Mouse (Mus musculus) thymus, postnatal 14 days (tissue): ENCODE results near the gene Rin3.
A peak's percentile ranks its signal among the peaks of the same experiment; 100 is the strongest.

Experiments
- DNase-seq: peaks from one replicate; pipeline ENCODE4 v3.0.0; 2021

The Rin3 gene

DNA sequence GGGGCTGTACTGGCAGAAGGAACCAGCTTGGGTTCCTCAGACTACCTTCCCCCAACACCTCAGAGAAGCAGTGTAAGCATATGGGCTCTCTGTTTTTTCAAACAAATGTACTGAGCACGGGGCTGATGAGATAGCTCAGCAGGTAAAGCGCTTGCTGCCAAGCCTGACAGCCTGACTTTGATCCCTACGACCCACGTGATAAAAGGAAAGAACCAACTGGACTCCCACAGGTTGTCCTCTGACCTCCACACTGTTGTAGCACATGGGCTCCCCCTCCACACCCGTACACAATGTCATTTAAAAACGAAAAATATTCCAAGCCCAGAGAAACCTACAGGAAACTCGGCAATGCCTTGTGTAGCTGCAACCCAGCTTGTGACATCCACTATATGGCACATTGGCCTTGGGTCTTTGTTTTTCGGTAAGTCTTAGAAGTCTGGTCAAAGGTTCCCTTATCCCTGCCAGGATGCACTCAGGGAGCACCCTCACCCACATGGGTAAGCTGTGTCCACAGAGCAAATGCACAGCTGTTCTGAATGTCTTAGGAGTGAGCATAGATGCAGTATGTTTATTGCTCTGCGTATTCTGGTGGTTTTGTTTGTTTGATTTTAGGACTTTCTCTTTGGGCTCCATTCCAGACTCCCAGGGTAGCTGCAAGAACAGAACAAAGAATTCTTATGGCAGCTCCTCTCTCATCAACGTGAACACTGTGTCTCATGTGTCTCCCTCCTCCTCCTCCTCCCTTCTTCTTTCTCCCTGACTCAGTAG, 22.4 kb downstream of the Rin3 start:
- no peak for DNase-seq

DNA sequence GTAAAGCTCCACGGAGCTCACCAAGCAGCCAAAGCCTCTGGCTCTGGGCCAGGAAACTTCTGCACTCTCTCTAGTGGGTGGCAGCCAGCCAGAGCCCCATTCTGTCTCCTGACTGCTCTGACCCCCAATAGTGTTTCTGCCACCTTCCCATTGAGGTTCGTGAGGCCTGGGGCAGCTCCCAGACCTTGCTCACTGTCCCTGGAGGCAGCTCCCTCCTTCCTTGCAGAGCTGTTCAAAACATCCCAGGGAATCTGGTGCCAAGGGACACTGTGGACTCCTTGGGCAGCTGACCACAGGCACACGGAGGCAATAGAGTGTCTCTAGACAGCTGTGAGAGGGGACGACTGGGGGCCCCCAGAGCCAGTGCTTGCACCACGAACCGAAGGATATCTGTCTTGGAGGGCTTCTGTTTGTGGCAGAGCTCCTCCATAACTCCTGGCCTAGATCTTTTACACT, 25.2 kb downstream of the Rin3 start:
- peak; percentile 49 for DNase-seq

DNA sequence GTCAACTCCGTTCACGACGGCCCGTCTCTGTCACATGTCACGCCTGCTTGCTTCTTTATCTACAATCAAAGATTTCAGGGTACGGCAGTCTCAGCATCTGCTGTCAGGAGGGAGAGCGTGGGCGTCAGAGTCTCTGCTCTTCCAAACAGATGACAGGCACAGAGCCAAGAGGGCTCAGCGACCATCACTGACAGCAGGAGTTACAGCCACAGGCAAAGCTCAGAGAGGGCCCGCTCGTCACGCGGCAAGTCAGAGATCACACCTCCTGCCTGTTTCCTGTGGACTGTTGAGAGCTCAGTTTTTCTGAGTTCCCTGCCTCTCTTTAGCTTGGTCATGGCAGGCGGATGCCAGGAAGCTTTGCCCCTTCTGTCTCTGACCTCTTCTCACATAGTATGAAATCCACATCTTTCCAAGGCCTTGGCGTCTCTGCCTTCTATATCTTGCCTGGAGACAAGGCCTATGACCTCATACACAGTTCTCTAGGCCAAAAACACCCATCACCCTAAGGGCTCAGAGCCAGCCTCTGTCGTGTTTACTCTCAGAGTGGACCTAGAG, 25.7 kb downstream of the Rin3 start:
- DNase-seq, result peak; percentile 80

DNA sequence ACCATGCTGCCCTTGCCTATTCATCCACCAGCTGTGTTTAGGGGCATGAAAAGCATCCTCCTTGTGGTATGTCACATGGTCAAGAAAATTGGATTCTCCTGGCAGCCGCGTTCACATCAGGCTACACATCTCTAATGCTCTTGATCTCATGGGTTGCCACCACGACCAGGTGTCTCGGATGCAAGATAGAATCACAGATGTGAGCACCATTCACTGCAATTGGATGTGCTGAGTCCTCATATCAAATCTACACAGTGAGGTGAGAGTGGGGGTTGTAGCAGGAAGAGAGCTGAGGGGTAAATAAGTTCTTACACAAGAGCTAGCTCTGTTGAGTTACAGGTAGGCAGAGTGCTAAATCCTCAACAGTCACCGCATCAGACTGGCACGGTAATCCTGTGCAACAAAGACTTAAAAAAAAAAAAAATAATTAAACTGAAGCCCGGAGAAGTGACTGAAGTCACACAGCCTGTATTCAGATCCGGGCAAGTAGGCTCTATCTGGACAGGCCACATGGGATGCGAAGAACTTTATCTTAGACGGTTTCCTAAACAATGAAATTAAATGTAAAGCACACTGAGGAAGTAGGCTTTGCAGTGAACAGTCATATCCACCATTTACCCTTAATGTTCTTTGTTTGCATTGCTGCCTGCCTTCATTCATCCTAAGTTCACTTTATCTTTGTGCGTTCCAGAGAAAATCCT, 26.4 kb downstream of the Rin3 start:
- peak; percentile 53 for DNase-seq

DNA sequence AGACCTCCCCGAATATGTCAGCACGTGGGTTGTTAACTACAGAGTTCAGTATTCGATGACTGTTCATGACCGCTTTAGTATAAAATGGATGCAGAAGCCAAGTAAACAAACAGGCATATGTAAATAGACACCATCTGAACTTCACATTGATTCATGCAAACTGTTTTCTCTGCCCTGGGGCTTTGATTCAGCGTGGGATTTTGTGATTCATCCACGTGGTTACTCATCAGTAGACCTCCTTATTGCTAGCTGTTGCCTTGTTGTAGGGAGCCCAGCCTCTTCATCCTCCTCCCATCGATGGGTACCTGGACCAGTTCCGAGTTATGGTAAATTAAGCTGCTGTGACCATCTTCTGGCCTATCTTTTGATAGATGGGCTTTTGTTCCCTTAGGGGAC, 26.9 kb downstream of the Rin3 start:
- no peak for DNase-seq

DNA sequence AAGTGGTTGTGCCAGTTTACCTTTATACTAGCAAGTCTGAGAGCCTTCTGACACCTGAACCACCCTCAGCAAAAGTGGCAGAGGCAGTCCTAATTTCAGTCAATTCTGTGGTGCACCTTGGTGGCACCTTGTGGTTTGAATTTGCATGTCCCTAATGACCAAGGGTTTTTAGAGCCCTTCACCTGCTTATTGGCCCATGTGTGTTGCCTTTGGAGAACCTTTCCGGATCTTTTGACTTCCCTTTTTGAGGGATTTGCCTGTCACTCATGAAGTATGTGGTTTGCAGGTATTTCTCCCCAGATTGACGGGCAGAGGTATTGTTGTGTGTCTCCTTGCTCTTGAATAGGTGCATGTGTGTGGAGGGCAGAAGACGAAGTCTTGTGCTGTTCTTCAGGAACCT, 27.4 kb downstream of the Rin3 start:
- DNase-seq, result no peak

DNA sequence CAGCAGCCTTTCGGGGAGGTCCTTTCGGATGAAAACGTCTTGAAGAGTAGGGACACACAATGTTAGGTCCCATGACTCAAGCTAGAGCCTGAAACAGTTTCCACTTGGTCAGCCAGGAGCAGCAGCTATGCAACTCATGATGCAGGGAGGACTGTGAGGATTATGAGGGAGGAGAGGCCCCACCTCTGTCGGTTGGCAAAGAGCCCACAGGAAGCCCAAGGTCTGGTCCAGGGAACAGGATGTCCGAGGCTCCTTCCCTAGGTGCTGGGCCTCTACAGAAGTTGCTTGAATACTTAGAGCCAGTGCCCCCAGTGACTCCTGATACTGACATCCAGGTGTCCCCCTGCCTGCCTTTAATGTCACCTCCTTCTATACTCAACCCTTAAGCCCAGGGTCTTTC, 28.6 kb downstream of the Rin3 start:
- no peak for DNase-seq

DNA sequence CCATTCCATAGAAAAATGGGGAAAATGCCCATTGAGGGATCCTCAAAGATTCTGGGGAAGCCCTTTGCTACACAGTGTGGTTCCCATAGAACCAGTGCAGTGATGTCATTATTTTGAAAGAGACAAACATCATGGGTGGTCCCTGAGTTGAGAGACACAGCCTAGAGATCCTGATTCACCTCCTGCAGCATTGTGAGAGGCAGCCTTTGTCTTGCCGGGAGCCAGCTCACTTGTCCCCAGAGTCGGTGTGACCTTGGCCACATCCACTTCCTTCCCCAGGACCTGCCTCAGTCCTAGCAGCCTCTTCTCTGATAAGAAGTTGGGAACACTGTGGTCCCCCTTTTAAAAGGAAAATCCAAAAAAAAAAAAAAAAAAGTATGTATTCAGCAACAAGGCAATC, 36.3 kb downstream of the Rin3 start:
- no peak for DNase-seq

DNA sequence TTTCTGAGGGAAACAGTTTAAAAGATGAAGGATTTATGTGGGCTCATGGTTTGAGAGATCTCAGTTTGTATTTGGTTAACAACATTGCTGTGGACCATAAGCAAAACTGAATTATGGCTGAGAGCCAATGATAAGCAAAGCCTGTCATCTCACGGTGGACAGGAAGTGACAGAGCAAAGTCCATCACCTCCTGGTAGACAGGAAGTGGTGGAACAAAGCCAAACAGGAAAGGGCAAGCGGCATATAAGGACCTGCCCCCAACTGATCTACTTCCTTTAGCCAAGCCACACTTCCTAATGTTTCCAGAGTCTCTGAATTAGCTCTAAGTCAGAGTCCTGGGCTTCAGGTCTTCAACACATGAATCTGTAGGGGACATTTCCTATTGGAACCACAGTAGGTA, 37.1 kb downstream of the Rin3 start:
- no peak for DNase-seq

DNA sequence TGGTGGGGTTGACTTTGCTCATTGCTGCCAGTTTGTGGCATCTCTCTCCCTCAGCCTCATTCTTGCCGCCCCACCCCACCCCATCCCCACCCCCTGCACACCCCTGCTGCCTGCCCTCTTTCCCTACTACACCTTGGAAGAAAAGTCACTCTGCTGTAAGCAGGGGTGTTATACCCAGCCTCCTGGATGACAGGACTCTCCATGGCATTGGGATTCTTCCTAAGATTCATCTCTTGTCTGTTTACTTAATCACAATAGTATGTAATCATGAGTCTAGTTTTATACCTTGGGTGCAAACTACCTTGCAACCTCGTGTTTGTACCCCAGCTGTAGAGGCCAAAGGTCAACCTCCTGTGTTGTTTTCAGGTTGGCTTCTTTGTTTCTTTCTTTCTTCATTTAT, 37.5 kb downstream of the Rin3 start:
- DNase-seq, result no peak

DNA sequence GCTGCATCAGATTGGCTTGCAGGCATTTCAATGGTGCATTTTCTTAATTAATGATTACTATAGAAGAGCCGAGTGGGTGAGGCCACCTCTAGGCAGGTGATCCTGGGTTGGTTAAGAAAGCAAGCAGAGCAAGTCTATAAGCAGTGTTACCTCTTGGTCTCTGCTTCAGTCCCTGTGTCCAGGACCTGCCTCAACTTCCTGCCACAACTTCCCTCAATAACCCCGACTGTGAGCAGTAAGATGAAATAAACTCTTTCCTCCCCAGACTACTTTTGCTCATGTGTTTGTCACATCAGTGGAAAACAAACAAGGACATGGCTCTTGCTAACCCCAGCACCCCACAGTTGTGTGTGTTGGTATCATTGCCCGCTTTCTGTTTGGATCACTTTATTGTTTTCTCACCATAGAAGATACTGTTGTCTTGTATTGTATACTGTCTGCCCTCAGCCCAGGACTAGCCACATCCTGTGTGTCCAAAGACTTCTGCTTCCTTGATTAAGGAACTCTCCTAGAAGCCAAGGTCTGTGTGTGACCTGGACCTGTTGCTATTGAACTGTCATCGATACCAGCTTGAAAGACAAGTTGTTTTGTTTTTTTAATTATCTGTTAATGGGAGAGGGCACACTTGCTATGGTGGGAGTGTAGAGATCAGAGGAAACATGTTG, 38.3 kb downstream of the Rin3 start:
- no peak for DNase-seq

DNA sequence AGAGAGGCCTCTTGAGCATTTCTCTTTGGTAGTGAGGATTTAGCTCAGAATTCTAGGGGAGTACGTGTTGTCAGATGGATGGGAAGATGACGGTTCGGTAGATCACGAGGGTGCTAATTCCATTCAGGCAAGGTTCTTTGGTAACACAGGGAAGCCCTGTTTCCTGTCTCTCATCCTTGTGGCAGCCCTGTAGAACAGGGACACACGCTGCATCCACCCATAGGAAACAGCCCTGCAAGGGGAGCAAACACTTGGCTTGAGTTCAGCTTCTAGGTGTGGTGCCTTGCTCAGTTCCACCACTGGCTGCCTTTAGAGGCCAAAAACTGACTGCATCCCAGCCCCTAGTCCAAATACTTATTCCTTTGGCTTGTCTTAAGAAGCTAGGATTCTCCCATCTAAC, 39.0 kb downstream of the Rin3 start:
- no peak for DNase-seq

DNA sequence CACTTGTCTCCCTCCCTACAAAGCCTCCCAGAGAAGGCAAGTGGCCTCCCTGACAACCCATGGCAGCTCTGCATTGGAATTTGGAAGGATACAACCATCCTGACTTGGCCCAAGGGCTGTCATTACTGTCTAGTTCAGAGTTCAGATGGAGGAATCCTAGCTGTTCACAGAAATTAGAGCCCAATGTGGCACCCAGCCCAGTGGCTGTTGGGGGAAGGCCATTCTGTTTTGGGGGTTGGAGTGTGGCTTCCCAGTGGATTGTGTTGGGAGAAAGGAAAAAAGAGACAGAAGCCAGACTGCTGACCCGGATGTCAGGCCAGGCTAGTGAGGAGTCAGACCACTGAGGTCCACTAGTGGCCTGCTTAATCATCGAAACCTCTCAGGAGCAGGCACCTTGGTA, 40.5 kb downstream of the Rin3 start:
- no peak for DNase-seq

DNA sequence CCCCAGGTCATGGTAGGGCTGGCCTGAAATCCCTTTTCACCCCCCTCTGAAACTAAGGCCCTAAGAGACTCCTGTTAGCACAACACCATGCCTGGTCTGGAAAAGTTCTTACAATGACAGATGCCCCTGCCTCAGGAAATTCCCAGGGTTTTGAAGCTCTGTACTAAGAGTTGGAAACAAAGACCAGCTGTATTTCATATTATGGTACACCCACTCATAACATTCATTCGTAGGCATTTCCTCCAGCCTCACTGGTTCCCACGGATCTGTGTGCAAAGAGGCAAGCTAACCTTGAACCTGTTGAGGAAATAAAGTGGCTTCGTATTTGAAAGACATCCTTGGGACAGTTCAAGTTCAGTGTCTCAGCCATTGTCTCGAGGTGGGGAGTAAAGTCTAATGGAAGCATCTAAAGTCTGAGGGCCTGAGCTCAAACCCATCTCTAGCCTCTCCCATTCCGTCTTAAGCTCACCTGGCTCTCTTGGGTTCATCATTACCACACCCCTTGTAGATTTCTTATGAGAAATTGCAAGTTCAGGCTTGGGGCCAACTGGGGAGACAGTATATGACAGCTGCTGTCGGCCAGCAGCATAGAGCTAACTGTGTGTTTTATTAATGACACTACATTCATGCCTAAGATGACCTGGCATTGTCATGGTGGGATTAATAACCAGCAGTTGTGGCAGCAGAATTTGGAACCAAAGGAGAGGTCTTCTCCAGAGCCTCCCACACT, 41.5 kb downstream of the Rin3 start:
- no peak for DNase-seq

DNA sequence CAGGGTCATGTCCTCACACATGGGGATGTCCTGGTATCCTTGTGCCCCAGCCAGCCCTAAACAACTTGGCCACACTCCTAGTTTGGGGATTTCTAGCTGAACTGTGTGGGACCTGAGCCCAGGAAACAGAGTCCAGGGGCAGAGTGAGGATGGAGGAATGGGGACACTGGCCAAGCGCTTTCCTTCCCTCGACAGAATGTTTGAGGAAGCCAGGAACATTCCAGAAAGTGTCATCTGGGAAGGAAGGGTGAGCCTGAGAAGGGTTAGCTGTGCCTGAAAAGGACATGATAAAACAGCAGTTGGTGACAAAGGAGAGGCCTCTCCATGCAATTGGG, 42.0 kb downstream of the Rin3 start:
- DNase-seq, result no peak

DNA sequence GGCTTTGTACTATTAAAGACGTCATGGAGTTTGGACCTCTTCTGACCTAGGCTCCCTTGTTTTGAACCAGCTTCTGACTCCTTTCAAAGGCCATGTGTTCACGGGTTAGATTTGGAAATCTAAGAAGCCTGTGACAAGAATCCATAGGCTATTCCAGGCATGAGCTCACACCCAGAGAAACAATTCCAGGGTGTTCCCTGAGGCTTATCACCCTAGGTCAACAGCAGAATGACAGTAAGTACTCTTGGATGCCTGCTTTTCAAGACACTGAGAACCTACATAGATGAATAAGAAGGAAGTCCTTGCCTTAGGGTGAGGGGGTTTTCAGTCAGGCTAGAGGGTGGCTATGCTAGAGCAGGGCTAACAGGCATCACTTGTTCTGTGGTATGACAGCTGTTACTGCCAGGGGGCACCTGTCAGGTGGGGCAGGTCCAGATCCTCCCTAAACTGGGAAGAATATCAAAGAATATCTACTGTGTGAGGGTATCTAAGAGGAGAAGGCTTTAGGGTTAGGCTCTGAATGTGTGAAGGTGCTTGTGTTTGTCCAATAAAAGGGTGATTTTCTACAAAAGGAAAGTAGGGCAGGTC, 44.0 kb downstream of the Rin3 start:
- no peak for DNase-seq

DNA sequence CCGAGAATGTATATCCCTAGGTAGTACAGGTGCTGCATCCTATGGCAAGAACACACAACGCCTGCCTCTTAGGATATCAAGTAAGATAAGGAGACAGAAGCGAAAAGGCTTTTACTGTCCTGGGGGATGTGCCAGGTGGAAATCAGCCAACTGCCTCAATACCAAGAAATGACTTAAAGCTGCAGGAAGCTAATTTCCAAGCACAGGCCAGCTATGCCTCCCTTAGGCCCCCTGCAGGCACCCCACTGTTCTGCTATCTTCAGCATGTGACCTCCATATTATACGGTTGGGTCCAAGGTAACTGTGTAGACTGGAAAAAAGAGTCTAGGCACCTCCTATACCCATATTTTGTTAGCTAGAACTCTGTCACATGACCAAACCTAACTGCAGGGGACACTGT, 44.7 kb downstream of the Rin3 start:
- peak; percentile 40 for DNase-seq

DNA sequence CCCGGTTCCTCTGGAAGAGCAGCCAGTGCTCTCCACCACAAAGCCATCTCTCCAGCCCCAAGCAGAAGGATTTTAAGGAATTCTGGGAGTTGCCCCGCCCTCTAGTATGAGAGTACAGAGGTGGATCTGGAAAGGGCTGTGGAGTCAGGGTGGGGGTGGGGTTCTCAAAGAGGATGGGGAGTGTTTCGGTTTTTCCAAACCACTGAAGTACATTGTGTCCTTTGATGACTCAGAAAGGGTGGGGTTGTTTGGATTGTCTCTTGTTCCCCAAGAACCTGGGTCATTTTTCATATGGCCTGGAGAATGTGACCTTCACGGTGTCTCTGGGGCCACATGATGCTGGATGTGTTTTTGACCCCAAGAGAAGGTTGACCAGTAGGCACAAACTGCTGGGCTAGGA, 45.2 kb downstream of the Rin3 start:
- DNase-seq, result no peak

DNA sequence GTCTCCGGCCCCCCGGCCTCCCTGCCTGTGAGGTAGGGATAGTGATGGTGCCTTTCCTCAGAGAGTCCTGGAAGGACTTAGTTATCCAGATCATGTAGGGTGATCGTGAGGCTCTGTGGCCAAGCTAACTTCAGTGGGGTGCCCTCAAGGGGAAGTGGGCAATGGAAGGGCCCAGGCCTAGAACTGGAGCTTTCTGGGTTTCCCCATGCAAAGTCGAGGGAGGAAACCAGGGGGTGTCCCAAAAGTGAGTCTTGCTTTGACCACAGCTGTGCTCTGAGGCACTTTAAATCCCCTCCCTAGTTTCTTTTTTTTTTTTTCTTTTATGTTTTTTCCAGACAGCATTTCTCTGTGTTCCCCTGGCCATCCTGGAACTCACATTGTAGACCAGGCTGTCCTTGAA, 47.3 kb downstream of the Rin3 start:
- peak; percentile 35 for DNase-seq

DNA sequence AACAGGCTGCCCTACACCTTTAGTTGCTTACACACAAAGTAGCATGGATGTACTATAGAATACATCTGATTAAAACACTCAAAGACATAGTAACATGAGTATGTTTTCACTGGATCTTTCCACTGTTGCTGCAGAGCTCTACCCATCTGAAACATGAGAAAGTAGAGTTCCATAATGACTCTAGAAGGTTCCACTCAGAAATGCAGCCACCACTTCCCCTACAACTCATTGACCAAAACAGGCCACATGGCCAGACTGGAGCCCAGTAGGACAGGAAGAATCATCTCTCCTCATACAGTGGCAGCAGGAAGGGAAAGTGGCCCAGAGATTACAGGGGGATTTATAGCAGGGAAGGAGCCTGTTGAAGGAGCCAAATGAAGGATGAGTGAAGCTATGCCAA, 47.9 kb downstream of the Rin3 start:
- no peak for DNase-seq

DNA sequence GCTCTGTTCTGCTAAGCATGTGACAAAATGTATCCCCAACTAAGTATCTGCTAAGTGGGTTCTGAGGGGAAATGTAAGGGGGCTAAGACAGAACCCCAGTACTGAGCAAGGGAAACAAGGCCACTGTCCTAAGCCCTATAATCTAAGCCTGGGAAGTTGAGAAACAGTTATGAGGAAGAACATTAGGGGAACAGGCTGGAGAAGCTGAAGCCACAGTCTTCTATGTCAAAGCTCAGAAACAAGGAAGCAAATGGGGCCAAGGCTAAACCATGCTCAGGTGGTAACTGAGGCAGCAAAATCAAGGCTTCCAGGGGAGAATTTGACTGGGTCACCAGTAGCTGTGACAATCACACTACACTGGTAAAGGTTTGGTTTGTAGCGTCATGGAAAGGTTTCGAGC, 50.3 kb downstream of the Rin3 start:
- DNase-seq, result no peak

DNA sequence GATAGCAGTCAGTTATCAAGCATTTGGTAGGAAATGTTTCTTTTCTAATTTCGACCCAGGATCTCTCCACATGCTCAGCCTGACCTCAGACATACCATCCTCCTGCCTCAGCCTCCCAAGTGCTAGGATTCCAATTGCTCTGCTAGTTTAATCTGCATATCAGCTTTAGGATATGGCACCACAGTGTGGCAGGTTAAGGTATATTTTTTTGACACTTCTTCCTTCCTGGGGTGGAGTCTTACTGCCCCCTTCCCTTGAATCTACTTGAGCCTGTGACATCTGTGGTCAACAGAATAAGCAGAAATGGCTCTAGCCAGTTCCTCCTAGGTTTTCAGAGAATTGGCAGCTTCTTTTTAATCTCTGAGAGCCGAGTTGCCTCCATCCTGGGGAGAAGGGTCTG, 56.2 kb downstream of the Rin3 start:
- DNase-seq, result peak; percentile 54

DNA sequence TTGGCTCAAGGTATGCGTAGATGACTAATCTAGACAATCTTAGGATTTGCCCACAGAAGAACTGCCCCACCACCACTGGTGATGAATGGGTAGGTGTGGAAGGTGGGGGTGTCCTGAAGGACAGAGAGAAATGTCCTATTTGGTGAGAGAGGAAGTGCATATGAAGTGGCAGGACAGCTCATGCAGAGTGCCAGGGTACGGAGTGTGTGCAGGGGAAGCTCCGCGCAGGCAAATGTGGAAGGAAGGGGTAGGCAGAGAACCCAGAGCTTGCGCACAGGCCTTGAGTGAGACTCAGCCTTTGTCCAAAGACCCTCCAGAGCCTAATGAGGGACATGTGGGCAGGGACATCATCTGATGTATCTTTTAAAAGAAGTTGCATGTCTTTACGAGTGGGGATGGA, 57.6 kb downstream of the Rin3 start:
- DNase-seq, result no peak
